Mouse (Mus musculus) megakaryocyte progenitor cell, adult 5-6 weeks (primary cell): ENCODE results near the gene Zranb1. TPM values are rescaled to one million over a fixed set of nuclear protein-coding genes. Genes with fewer than 3 reads are reported as not detected.

Experiments used
- ATAC-seq: replicated peaks from 2 replicates; pipeline ENCODE4 v1.8.0; 2016; ENCODE audit warnings: mild to moderate bottlenecking, moderate TSS enrichment, inconsistent platforms; ENCODE audit not compliant: poor library complexity
- total RNA-seq, 2 experiments: library from RNA; stranded (forward) in 1 of 2; stranded (reverse) in 1 of 2; fragments of 157-497, 149-512 nt in 1 of 2; fragments of 200-1000 nt in 1 of 2; gene quantifications; 2 replicates each; pipeline versions ENCODE4 v1.2.3 to v1.2.4; 2015 to 2017

The Zranb1 gene
- total RNA-seq, 2 experiments from 2014 or later, result 33.2 to 54.6 TPM

DNA sequence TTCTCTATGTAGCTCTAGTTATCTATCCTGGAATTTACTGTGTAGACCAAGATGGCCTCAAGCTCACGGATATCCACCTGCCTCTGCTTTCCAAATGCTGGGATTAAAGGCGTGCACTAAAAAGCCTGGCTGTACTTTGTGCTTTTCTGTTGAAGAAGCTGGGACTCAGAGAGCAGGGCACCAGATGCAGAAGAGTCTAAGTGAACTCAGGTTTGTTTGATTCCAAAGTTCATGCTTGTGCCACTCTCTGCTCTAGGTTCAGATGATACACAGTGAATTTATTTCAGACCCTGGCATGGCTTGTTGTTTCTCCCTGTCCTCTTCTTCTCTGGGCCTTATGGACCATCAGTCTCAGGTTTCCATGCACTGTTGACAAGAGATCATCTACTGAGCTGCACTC lies 5.7 kb upstream of the Zranb1 start:
- no peak for ATAC-seq

DNA sequence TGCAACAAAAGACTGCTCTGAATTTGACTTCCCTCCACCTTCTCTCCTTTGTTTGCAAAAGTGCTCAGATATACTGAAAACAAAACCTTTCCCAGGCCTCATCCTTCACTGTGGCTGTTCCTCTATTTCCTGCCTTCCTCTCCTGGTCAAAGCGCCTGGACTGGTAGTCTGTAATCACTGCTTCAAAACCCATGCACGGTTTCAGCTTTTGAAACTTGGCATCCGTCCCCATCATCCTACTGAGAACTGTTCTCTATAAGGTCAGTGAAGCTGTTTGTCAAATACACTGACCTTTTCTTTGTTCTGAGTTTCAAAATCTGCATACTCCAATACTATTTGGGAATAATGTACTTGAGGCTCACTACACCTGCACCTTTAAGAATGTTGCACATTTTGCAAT lies 3.7 kb upstream of the Zranb1 start:
- ATAC-seq, result no peak

DNA sequence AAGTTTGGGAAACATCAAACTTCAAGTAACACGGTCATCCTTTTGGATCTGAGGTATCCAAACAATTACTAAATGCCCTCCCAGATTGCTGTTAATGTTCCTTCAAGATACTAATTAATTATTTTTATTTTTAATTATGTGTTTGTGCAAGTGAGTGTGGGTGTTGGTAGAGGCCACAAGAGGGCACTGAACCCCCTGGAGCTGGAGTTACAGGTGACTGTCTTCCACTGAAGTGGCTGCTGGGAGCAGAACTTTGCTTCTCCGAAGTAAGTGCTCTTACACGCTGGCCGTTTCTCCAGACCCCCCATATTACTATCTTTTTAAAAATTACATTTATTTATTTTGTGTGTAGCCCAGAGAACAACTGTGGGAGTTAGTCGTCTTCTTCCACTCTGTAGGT lies 887 bp upstream of the Zranb1 start:
- ATAC-seq, result peak; percentile 20; the same call in 1 of the 2 replicates

DNA sequence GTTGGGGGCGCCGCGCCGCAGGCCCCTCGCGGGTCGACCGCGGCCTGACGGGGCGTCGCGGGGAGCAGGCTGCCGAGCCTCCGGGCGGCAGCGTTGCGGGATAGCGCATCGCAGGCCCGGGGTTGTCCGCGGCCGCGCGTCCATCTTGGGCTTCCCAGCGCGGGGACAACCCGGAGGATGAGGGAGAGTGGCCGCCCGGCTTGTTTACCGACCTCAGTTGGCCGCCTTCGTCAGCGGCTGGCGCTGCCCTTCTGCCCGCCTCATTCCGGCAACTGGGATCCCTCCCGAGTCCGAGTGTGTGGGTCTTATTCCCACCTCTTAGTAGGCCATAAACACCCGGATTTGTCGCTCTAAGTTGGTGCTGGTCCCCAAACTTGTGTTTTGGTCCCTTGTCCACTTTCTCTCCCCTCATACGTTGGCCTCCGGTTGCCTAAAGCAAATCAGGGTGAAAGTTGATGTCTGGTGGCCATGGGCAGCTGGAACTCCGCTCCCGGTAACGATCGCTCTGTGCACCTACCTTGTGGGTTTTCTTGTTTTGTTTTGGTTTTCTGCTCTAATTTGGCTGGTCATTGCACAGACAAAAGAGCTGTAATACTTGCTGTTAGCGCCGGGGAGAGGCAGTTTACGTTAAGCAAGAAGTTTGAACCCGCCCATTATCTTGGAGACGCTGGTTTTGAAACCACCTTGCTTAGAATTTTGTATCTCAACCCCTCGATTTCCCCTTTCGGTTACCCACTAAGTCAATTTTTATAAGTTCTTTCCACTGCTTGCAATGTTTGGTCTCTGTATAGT lies 814 bp downstream of the Zranb1 start:
- peak; percentile 38 for ATAC-seq

DNA sequence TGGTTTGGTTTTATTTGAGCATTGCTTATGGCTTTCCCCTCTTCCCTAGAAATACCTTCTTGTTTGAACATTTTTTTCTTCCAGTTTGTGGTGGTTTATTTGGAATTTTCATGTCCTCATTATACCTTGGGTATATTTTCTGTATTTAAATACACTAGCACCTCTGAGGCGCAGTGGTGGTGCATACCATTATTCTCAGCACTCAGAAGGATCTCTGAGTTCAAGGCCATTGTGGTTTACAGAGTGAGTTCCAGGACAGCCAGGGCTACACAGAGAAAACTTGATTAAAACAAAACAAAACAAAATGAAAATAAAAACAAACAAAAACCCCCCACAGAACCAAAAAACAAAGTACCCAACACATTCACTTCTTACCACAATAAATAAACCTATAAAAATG lies 2.4 kb downstream of the Zranb1 start:
- no peak for ATAC-seq

DNA sequence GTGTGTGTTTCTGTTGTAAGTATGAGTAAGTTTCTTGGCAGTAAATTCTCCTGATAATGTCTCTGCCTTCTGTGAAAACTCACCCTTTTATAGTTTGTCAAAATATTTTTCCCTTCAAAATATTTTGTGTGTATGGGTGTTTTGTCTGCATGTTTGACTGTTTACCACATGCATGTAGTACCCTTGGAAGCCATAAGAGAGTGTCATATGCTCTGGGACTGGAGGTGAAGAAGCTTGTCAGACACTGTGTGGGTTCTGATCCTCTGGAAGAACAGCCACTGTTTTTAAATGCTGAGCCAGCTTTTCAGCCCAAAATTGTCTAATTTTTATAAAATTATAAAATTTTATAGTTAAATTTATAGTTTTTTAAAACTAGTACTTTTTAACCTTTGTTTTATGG lies 3.8 kb downstream of the Zranb1 start:
- no peak for ATAC-seq

DNA sequence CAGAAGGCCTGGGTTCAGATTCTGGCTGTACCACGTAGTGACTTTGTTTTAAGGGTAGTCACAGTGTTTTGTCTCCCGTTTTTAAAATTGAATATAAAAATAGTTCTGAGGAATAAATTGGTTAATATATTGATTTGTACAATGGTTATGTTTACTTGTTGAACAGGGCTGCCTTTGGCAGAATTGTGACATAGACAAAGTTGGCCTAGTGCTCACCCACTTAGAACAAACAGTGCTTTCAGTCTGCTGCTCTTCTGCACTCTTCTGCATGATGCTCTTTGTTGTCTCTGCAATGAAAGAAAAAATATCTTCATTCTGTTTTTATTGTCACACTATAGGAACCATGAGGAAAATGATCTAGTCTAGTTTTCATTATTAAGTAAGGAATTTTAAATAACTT lies 8.2 kb downstream of the Zranb1 start:
- no peak for ATAC-seq

DNA sequence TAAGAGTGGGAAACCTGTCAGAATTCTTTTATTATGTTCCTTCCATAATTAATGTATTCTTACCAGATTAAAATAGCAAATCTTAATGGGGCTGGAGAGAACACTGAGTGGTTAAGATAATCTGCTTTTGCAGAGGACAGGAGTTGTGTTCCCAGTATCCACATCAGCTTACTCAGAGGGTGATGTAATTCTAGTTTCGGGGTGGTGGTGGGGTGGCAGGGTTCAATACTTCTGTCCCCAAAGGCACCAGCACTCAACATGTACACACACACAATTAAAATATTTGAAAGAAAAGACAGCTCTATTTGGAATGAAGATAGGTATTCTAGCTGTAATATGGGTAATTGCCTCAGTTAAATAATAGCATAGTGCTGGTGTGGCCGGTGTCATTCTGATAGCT lies 9.6 kb downstream of the Zranb1 start:
- ATAC-seq, result no peak

DNA sequence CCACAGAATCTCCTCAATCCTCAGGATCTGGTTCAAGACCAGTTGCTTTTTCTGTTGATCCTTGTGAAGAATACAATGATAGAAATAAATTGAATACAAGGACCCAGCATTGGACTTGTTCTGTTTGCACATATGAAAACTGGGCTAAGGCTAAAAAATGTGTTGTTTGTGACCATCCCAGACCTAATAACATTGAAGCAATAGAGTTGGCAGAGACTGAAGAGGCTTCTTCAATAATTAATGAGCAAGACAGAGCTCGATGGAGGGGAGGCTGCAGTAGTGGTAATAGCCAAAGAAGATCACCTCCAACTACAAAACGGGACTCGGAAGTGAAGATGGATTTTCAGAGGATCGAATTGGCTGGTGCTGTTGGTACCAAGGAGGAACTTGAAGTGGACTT lies 19.0 kb downstream of the Zranb1 start:
- ATAC-seq, result no peak

DNA sequence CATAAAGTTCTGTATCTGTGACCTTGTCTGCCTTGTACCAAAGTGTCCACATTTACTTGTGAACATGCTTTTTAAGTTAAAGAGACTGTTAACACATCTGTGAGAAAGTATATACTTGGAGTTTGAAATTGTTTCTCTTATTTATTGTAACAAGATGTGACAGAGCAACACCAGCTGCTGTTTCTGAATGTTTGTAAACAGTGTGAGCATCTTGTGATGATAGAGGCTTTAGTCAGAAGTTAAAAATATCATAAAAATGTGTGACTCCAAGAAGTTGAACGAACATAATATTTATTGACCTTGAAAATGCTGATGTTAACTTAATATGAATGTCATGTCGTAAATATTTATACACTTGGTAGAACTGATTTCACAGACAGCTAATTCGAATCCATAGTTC lies 19.7 kb downstream of the Zranb1 start:
- ATAC-seq, result no peak

DNA sequence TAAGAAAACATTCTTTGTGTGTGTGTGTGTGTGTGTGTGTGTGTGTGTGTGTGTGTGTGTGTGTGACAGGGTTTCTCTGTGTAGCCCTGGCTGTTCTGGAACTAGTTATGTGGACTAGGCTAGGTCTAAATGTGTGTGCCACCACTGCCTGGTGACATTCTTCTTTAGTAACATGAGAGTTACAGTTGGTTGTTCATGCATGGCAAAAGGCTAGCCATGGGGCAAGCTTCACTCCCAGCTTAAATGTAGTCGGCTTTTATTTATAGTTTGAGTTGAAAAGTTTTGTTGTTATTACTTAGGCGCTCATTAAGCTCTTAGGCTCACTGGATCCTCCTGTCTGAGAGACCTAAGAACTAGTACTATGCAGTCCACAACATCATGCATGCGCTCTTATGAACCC lies 33.5 kb downstream of the Zranb1 start:
- no peak for ATAC-seq

DNA sequence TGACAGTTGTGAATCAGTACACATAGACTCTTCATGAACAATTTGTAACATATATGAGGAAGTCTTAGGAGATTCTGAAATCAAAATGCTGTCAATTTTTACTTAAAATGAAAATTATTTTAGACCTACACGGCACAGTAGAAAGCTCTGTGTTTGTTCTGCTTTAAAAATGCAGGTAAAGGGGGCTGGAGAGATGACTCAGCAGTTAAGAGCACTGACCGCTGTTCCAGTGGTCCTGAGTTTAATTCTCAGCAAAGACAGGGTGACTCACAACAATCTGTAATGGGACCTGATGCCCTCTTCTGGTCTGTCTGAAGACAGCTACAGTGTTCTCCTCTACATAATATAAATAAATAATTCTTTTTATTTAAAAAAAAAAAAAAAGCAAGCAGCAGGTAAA lies 34.8 kb downstream of the Zranb1 start:
- no peak for ATAC-seq

DNA sequence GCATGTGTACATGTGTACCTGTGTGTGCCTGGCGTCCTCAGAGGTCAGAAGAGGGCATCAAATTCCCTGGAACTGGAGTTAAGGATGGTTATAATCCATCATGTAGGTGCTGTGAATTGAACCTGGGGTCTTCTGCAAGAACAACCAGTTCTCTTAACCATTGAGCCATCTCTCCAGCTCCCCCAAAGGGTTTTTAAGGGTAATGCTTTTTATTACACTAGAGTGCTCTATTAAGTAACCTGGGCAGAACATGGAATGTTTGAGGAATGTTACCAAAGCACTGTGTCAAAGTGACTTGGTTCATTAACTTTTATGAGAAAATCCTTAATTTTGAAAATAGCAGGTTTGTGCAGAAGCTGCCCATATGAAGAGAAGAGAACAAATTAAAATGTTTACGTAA lies 41.1 kb downstream of the Zranb1 start:
- no peak for ATAC-seq

DNA sequence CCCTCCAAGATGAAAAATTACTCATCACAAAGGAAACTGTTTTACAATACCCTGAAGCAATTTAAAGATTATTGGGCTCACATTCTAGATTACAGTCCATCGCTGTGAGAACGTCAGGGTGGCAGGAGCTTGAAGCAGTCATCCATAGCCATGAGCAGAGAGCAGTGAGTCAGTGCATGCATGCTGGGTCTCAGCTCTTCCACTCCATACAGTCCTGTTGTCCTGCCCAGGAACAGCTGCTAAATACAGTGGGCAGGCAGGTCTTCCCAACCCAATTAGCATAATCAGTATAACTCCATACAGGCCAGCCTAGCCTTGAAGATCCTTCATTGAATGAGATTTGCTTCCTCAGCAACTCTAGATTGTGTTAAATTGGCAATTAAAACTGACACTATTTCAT lies 45.1 kb downstream of the Zranb1 start:
- no peak for ATAC-seq

DNA sequence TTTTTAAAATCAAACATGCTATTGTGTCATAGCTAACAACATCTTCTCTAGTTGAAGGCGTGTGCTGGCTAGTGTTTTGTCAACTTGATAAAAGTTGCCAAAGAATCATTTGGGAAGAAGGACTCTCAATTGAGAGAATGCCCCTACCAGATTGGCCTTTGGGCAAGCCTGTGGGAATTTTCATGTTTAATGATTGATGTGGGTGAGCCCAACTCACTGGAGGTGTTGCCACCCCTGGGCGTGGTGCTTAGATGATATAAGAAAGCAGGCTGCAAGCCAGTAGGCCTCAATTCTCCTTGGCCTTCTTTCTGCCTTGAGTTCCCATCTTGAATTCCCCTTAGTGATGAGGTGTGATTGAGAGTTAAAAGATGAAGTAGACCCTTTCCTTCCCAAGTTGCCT lies 47.0 kb downstream of the Zranb1 start:
- no peak for ATAC-seq

DNA sequence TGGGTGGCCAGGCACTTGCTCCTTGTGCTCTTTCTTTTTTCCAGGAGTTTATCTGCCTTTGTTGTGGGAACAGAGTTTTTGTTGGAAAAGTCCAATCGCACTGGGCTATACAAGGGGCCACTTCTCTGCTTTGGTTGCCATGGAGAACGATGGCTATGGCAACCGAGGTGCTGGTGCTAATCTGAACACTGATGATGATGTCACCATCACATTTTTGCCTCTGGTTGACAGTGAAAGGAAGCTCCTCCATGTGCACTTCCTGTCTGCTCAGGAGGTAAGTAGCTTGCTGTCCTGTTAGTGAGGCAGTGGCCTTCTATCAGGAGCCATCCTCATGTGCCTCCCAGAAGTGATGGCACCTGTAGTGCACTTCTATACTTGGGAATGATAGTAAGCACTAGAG lies 51.7 kb downstream of the Zranb1 start:
- ATAC-seq, result no peak

DNA sequence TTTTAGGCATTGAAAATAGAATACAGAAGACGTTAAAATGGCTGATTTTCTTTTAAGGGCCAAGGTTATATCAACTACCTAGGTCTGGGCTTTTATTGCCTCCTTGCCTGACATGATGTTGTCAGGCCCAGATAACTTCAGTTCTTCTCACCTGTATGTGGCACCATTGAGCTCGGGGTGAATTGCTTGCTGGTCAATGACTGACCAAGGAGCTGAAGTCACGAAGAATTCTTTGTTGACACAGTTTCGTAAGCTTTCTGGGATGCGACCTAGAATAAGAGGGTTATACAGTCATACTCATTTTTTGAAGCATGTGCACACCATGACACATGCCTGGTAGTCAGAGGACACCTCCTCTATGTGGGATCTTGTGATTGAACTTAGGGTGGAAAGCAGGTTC lies 58.9 kb downstream of the Zranb1 start:
- no peak for ATAC-seq

DNA sequence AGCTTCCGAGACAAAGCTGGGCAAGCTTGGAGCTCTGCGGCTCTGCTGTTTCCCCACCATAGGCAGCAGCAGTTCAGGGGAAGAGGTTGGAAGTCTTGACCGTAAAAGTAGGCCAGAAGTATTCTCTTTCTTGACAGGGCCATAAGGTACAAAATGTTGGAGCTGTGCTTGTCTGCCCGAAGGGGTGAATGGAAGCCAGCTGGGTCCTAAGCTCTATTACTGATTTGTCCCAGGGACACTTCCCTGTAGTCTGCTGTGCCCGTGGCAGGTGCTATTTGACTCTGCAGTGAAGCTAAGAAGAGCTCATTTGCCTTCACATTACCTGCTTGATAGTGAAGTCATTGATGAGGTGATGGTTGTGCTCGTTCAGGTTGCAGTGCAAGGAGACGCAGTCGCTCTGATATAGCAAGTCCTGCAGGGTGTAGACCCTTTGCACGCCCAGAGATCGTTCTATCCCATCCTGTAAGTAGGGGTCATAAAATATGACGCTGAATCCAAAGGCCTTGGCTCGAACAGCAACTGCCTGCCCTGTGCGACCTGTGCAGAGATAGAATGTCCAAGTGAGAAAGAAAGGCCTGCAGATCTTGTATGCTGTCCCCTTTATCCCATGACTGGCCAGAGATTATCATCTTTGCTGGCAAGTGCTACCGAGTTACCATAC lies 60.4 kb downstream of the Zranb1 start:
- ATAC-seq, result no peak

DNA sequence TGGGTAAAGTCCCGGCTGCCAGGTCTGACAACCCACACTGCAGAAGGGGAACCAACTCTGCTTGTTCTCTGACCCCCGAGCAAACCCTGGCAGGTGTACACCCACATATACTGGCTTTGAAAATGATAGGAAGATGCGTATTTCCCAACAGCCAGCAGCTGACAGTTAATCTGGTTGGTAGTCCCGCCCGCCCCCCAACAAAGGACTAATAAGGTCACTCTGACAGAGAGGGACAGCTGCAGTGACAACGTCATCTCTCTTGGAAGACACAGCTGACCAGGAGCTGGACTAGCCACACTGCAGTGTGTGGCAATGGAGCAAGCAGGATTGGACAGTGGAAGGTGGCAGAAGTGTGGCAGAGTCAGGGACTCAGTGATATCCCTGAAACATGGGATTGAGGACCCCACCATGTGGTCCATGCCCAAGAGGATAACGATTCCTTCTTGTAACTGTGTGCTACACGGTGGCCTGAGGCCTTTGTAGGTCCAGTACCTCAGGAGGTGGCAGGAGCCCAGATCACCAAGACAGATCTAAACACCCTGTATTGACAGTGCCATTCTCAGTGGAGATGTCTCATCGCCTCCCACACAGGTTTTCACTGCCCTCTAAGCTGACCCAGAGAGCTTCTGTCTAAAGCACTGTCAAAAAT lies 62.1 kb downstream of the Zranb1 start:
- no peak for ATAC-seq

DNA sequence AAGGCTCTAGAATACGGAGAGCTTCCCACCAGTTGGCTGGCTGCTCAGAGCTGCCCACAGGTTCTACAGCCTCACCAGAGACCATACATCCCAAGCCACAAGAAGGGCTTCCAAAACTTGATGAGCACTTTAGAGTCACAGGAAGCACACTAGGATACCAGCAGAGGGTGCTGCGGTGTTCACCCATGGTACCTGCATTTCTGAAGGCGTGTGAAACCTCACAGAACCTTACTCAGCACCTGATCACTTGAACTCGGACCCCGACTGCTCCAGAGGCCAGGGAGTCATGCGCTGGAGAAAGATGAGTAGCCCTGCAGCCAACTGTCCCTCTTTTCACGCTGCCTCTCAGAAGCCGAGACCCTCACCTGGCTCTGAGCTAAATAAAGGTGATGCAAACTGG lies 63.2 kb downstream of the Zranb1 start:
- ATAC-seq, result no peak

DNA sequence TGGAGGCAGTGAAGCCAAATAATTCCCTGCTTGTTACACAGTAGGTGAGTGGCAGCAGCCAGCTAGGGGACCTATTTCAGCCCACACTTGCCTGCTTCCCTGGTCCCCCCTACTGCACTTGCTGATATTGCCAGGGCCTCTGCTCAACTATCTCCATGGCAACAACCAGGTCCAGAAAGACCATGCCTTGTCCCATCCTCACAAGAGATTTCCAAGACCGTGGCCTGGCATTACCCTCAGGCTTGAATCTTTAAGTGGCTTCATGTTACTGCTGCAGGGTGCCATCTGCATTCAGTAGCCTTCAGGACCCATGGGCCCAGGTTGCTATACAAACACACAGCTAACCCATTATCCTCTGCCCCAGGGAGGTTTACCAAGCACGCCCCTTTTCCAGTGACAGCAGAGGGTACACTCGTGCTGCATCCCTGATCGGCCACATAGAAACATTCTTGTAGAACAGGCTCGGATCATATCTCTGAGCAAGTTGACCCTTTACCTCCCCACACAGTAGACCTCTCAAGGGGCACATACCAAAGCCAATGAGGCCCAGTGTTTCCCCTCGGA lies 63.8 kb downstream of the Zranb1 start:
- no peak for ATAC-seq

DNA sequence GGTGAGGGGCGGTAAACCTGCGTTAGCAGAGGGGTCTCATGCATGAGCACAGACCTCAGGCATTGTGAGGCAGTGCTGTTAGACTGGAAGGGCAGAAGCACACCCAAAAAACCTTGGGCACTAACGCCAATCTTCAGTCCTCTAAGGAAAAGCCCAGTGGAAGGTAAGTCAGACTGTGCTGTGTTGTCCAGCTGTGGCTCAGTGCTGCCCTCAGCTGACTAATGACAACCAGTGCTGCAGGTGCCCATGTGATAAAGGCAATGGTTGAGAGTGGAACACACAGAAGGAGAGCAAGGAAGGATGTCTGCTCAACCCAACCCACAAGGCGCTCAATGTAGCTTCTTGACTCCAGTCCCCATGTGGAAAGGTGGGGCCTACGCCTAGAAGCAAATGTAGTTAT lies 65.4 kb downstream of the Zranb1 start:
- peak; percentile 76 for ATAC-seq
